Mouse (Mus musculus): ENCODE measurements around the gene Neo1. TPM values are rescaled to one million over a fixed set of nuclear protein-coding genes. Genes with fewer than 3 reads are reported as not detected.
A peak's percentile ranks its signal among the peaks of the same experiment; 100 is the strongest.

Neo1 gene
- 40.8 and 44.1 TPM in 2 replicates for polyA plus RNA-seq (2015; fragmentation: Nextera tagmentation; extraction: Ambion mirVana)

DNA sequence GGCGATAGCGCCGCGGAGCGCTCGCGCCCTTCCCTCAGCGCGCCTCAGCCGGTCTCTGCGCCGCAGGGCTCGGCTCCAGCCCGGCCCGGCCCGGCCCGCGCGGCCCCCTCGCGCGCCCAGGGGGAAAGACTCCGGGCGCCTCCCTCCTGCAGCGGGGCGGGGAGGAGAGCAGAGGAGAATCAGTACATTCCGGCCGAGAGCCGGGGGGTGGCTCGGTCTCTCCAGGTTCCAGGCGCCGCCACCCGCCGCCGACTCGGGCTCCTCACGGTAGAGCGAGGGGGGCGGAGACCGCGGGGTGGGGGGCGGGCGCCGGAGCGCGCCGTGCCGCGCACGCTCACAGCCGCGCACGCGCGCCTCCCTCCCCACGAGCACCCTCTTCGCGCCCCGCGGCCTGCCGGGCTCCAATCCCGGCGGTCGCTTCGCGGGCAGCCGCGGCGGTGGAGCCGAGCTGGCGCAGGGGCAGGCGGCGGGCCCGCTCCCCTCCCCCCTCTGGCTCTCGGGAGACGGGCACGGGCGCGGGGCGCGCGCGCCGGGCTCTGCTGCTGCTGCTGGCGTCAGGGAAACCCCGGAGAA, at the start of gene Neo1:
Gene Neo1, minus strand, starts transcription at position 283 of the 573 bp plus-strand sequence.
- Histone ChIP-seq H3K9ac (replicated peaks) (peak within 1 kb of the TSS; percentile 95), H3K36me3 (no peaks in the 10 kb centered on the region), H3K4me2 (peak within 1 kb of the TSS; percentile 88), H3K9me3 (replicated peaks) (no peaks in the 10 kb centered on the region), H3K4me1 (peaks cover 30% of the 10 kb centered on the region), H3K27me3 (replicated peaks) (no peaks in the 10 kb centered on the region), H3K4me3 (replicated peaks) (peak within 1 kb of the TSS; percentile 94), H3K27ac (replicated peaks) (peak within 1 kb of the TSS; percentile 100)
- peak; percentile 94 for ATAC-seq (ENCODE audit: low FRiP score)
- WGBS, result 0% methylated on average over 55 of the region's 86 CpGs

- Histone ChIP-seq H3K4me1 (peaks cover 32% of the 10 kb centered on the region), H3K4me3 (replicated peaks) (no peak overlapping the region), H3K9ac (replicated peaks) (no peak overlapping the region), H3K27ac (replicated peaks) (no peak overlapping the region), H3K4me2 (no peak overlapping the region), H3K9me3 (replicated peaks) (no peaks in the 10 kb centered on the region), H3K36me3 (no peaks in the 10 kb centered on the region), H3K27me3 (replicated peaks) (no peaks in the 10 kb centered on the region)
- 10% methylated on average over 4 of the region's 4 CpGs for WGBS
- no peak for ATAC-seq (ENCODE audit: low FRiP score)
Measured at GRCm38 (mm10) chr9:59075632-59076031, 39.4 kb upstream of the Neo1 start.

GRCm38 (mm10) chr9:59073887-59074286, 37.6 kb upstream of the Neo1 start:
- WGBS, result 62% methylated on average over 4 of the region's 4 CpGs
- no peak overlapping the region for H3K9ac ChIP-seq (replicated peaks)
- no peak for ATAC-seq (ENCODE audit: low FRiP score)
- peaks cover 32% of the 10 kb centered on the region for H3K4me1 ChIP-seq
- H3K4me2 ChIP-seq, result no peak overlapping the region
- H3K27ac ChIP-seq (replicated peaks), result no peak overlapping the region
- H3K4me3 ChIP-seq (replicated peaks), result no peak overlapping the region
- H3K9me3 ChIP-seq (replicated peaks), result no peaks in the 10 kb centered on the region
- no peaks in the 10 kb centered on the region for H3K36me3 ChIP-seq
- no peaks in the 10 kb centered on the region for H3K27me3 ChIP-seq (replicated peaks)

GRCm38 (mm10) chr9:59072076-59072777, 36.0 kb upstream of the Neo1 start:
- Histone ChIP-seq H3K27ac (replicated peaks) (peak overlapping the region; percentile 74), H3K4me1 (peaks cover 32% of the 10 kb centered on the region), H3K9me3 (replicated peaks) (no peaks in the 10 kb centered on the region), H3K4me2 (peak overlapping the region; percentile 48), H3K36me3 (no peaks in the 10 kb centered on the region), H3K27me3 (replicated peaks) (no peaks in the 10 kb centered on the region), H3K4me3 (replicated peaks) (no peak overlapping the region; the same call in 1 of the 2 replicates), H3K9ac (replicated peaks) (peak overlapping the region; percentile 14; the same call in 1 of the 2 replicates)
- 8% methylated on average over 14 of the region's 14 CpGs for WGBS
- peak; percentile 87 for ATAC-seq (ENCODE audit: low FRiP score)

DNA sequence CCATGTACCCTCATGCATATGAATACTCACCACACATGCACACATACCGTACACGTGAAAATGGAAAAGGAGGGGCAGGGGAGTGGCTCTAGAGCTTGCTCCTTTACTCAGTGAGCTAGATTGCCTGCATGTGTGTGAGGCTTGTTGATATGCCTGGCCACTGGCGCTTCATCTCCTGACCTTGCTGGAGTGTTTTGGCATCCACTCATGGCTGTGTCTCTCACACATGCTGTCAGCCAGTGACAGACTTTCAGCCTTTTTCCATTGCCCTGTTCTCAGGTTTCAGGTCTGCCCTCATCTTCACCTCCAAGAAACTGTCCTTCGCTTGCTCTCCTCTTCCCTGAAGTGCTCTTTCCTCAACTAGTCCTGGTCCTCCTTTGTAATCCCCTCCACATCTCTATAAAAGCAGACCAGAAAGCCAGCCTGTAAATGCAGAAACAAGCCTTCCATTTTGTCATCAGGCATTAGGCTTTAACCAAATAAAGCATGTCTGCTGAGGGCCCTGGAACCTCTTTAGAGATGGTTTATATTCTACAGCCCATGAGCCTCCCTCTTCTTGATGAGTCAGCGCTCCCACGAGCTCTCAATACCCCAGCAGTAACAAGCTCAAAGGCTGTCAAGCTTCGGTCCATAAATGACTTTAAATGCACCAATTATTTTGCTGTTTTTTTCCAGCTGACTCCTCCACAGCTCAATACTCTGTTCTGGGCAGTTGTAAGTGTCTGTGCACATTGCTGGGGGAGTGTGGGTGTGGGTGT, 35.2 kb upstream of the Neo1 start:
- no peak overlapping the region for H3K9ac ChIP-seq (replicated peaks)
- ATAC-seq (ENCODE audit: low FRiP score), result peak; percentile 47; the same call in 1 of the 2 replicates
- H3K36me3 ChIP-seq, result no peaks in the 10 kb centered on the region
- H3K27me3 ChIP-seq (replicated peaks), result no peaks in the 10 kb centered on the region
- H3K4me3 ChIP-seq (replicated peaks), result no peak overlapping the region
- peak overlapping the region; percentile 48 for H3K4me2 ChIP-seq
- 50% methylated on average over 7 of the region's 7 CpGs for WGBS
- H3K9me3 ChIP-seq (replicated peaks), result no peaks in the 10 kb centered on the region
- H3K27ac ChIP-seq (replicated peaks), result peak overlapping the region; percentile 54; the same call in 1 of the 2 replicates
- H3K4me1 ChIP-seq, result peaks cover 38% of the 10 kb centered on the region

DNA sequence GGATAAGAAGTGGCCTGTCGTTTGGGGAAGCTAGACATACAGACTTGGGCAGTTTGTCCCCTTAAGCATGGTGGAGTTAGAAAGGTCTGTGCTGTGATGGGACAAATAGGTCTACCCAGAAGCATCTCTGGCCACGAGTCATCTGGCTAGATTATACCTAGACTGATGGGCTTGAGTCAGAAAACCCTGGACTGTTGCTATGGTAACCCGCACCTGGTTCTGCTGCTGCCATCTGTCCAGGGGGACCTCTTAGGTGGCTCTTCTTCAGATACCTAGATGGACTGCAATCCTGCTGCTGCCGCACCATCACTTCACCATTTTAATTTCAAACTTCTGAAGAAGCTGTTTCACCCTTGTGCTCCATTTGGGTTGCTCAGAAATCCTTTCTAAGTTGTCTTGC, 34.0 kb upstream of the Neo1 start:
- WGBS, result 83% methylated on average over 4 of the region's 4 CpGs
- Histone ChIP-seq H3K9me3 (replicated peaks) (no peaks in the 10 kb centered on the region), H3K9ac (replicated peaks) (no peak overlapping the region), H3K27ac (replicated peaks) (no peak overlapping the region), H3K36me3 (no peaks in the 10 kb centered on the region), H3K4me2 (no peak overlapping the region), H3K4me1 (peaks cover 39% of the 10 kb centered on the region), H3K27me3 (replicated peaks) (no peaks in the 10 kb centered on the region), H3K4me3 (replicated peaks) (no peak overlapping the region)
- ATAC-seq (ENCODE audit: low FRiP score), result no peak

DNA sequence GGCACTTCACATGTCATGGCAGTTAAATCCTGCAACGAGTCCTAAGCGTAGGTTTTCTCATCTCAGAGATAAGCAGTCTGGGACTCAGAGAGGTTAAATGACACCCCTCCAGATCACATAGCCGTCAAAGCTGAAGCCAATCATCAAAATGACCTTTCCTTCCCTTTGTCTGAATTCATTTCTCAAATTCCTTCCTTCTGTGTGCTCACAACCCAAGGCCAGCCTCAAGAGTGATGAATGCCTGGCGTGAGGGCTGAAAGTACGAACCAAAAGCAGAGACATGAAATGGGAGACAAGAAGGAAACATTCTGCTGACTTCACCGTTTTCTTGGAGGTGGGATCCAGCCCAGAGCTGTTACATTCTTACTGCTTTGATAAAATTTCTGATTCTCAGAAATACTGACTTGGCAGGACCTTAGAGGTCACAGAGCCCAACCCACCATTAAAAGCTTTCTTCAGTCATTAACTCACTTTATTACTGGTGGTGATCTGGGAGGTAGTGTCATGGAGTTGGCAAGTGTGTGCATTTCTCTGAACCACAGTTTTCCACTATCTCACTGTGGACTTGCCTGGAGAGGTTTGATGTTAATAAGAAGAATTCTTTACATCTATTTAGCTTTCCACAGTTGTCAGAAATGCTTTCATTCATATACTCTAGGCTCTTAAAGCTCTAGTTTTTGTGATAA, 29.5 kb upstream of the Neo1 start:
- no peak for ATAC-seq (ENCODE audit: low FRiP score)
- Histone ChIP-seq H3K4me3 (replicated peaks) (no peak overlapping the region), H3K4me1 (0 out of 2 replicates have a peak, but pooled peaks cover 6% of the 10 kb centered on the region), H3K27me3 (replicated peaks) (no peaks in the 10 kb centered on the region), H3K36me3 (no peaks in the 10 kb centered on the region), H3K4me2 (no peak overlapping the region), H3K9ac (replicated peaks) (no peak overlapping the region), H3K9me3 (replicated peaks) (no peaks in the 10 kb centered on the region), H3K27ac (replicated peaks) (no peak overlapping the region)
- WGBS, result 69% methylated on average over 6 of the region's 6 CpGs

DNA sequence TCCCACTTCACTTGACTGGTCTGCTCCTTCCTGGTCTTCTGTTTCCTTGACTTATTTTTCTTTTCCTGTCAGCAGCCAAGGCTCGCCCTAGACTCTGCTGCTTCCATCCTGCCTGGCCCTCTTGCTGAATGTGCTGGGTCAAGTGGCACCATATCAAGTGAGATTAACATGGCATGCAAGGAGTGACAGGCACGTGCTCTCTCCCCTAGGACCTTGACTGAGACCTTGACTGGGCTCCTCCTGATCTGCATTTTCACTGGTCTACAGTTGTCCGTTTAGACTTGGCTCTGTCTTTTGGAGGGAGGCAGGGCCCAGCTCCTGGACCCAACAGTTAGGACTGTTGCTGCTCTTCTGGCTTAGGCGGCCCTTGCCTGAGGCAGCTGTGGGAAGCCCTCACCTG, 26.2 kb upstream of the Neo1 start:
- ATAC-seq (ENCODE audit: low FRiP score), result no peak
- Histone ChIP-seq H3K4me3 (replicated peaks) (no peak overlapping the region), H3K4me1 (0 out of 2 replicates have a peak, but pooled peaks cover 10% of the 10 kb centered on the region), H3K4me2 (no peak overlapping the region), H3K9me3 (replicated peaks) (no peaks in the 10 kb centered on the region), H3K27ac (replicated peaks) (no peak overlapping the region), H3K27me3 (replicated peaks) (no peaks in the 10 kb centered on the region), H3K9ac (replicated peaks) (no peak overlapping the region), H3K36me3 (no peaks in the 10 kb centered on the region)
- 81% methylated on average over 4 of the region's 4 CpGs for WGBS

- Histone ChIP-seq H3K27ac (replicated peaks) (no peak overlapping the region), H3K27me3 (replicated peaks) (no peaks in the 10 kb centered on the region), H3K4me3 (replicated peaks) (no peak overlapping the region), H3K36me3 (no peaks in the 10 kb centered on the region), H3K9me3 (replicated peaks) (no peaks in the 10 kb centered on the region), H3K9ac (replicated peaks) (no peak overlapping the region), H3K4me1 (0 out of 2 replicates have a peak, but pooled peaks cover 4% of the 10 kb centered on the region), H3K4me2 (no peak overlapping the region)
- no peak for ATAC-seq (ENCODE audit: low FRiP score)
- WGBS, result 78% methylated on average over 9 of the region's 9 CpGs
Measured at GRCm38 (mm10) chr9:59060026-59060605, 23.9 kb upstream of the Neo1 start.

- Histone ChIP-seq H3K4me1 (0 out of 2 replicates have a peak, but pooled peaks cover 4% of the 10 kb centered on the region), H3K9ac (replicated peaks) (no peak overlapping the region), H3K27me3 (replicated peaks) (no peaks in the 10 kb centered on the region), H3K9me3 (replicated peaks) (no peaks in the 10 kb centered on the region), H3K27ac (replicated peaks) (no peak overlapping the region), H3K4me3 (replicated peaks) (no peak overlapping the region), H3K4me2 (no peak overlapping the region), H3K36me3 (no peaks in the 10 kb centered on the region)
- ATAC-seq (ENCODE audit: low FRiP score), result no peak
- 80% methylated on average over 6 of the region's 6 CpGs for WGBS
Measured at GRCm38 (mm10) chr9:59059158-59059557, 22.9 kb upstream of the Neo1 start.

DNA sequence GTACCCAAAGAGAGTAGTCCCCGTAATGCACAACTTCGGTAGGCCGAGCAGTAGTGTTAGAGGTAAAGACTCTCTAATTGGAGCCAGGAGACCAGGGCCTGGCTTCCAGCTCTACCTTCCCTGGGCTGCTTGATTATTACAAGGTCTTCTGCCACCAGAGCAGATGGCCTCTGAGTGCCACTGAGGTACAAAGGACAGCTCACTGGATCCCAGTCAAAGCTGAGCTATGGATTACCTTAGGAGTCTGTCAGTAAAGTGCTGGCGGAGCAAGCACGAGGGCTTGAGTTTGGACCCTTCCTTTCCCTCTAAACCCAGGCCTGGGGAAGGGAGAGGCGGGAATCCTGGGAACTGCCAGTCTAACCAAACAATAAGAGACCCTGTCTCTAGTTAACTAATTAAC, 21.8 kb upstream of the Neo1 start:
- H3K4me2 ChIP-seq, result no peak overlapping the region
- H3K4me1 ChIP-seq, result 0 out of 2 replicates have a peak, but pooled peaks cover 4% of the 10 kb centered on the region
- H3K36me3 ChIP-seq, result no peaks in the 10 kb centered on the region
- no peak overlapping the region for H3K27ac ChIP-seq (replicated peaks)
- H3K4me3 ChIP-seq (replicated peaks), result no peak overlapping the region
- ATAC-seq (ENCODE audit: low FRiP score), result no peak
- WGBS, result 88% methylated on average over 6 of the region's 6 CpGs
- no peak overlapping the region for H3K9ac ChIP-seq (replicated peaks)
- H3K9me3 ChIP-seq (replicated peaks), result no peaks in the 10 kb centered on the region
- no peaks in the 10 kb centered on the region for H3K27me3 ChIP-seq (replicated peaks)
